Mouse (Mus musculus) lung, postnatal 25 days (tissue): Measurements from ENCODE around the gene Myof.

Experiments used
- DNase-seq: peaks from one replicate; pipeline ENCODE4 v3.0.0; 2022; ENCODE audit warnings: low spot score

The Myof gene

DNA sequence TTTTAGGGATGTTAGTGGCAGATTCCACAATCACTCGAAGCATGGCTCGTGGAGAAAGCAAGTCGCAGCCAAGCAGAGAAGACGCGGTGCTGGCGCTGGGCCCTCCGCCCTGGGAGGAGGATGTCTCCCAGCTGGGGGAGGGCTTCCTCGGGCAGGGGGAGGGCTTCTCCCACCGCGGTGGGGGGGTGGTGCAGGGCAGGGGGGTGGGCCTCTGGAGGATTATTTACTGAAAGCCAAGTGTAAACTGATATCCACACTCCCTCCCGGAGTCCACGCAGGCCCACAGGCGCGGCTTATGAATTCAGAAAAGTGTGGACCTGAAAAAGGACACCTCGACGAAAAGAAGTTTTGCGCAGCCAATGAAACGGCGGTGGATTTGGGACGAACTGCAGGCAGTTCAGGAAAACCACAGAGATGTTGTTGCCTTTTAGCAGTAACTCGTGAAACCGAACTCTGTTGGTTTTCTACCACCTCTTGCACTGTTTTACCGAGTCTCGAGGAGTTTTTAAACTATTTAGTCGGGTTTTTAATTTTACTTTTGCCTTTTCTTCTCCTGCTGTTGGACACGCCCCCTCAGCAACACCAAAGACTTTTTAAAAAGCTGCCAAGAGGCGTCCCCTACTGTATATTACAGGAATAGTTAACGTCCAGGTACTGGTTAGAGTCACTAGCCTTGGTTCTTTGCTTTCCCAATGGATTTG is at the start of gene Myof:
TSS of gene Myof (minus strand) at position 297 of the 701 bp plus-strand sequence.
- DNase-seq, result peak; percentile 76

DNA sequence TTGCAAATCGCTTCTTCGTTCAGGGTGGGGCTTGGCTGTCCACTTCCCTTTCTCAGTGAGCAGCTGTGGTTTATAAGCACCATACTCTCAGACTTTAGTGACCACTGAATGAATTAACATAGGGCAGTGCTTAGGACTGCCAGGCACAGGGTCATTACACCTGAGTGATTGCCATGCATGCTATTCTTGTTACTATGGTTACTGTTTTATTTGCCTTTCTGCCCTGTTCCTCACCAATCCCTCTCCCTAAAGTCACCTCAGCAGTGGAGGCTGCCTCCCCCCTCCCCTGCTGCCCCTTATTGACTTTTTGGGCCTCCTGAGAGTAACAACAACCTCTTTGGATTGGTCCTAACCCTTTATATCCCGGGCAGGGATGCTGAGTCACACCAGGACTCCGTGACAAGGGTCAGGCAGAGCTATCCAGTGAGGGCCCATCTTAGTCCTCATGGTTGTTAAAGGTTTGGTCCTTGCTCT is 48.2 kb upstream of the Myof start:
- peak; percentile 29 for DNase-seq

DNA sequence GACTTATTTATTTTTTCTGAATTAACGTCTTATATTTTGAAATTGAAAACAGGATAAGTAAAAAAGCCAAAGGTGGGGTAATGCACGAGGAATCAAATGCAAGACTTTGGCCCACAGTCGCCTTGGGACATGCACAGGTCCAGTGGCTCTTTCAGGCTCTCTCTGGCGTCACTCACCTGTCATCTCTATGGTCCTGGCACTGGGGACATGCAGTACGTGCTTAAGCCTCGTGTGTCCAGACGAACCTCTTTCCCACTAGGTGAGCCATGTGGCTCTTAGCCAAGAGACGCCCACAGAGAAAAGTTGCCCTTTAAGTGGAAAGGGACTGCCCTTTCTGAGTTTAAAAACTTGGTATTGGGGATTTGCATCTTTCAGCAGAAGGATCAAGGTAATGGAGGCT is 46.0 kb upstream of the Myof start:
- no peak for DNase-seq

DNA sequence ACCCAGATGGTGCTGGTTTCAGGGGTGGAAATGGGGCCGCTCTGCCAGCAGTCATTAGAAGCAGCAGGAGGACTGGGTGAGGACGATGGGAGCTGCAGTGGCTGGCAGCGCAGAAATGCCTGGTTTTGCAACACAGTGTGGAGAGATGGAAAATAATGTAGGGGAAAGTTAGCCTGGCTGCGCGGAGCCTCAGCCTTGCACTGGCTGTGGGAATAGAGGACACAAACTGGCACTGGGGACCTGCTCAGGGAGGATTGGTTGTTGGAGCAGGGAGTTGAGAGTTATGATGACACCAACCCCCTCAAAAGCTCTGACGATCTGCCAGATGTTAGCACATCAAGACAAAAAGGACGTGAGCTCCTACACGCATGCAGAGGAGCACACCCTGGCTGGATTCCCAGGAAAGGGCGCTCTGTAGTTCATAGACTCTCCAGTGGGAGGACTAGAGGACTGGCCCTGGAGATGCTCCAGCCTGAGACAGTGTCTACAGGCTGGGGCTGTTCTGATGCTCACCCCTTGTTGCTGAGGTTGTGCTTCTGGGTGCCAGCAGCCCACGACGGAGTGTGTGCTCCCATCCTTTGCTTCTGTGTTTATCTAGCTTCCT is 43.7 kb upstream of the Myof start:
- peak; percentile 33 for DNase-seq

DNA sequence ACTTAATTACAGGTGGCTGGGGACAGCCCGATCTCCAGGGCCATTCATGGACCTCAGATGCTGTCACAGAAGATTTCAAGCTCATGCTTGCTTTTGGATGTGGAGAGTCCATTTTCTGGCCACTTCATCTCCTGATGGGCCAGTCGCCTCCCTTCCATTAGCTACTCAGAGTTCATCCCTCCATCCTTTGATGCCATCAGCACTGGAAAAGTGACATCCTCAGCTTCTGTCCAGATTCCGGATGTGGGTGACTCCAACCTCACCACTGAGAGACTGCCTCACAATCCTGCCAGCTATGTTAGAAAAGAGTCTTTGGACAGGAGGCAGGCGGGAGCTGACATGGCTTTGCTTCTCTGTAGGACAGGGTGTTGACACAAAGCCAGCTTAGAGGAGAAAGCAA is 42.5 kb upstream of the Myof start:
- no peak for DNase-seq

DNA sequence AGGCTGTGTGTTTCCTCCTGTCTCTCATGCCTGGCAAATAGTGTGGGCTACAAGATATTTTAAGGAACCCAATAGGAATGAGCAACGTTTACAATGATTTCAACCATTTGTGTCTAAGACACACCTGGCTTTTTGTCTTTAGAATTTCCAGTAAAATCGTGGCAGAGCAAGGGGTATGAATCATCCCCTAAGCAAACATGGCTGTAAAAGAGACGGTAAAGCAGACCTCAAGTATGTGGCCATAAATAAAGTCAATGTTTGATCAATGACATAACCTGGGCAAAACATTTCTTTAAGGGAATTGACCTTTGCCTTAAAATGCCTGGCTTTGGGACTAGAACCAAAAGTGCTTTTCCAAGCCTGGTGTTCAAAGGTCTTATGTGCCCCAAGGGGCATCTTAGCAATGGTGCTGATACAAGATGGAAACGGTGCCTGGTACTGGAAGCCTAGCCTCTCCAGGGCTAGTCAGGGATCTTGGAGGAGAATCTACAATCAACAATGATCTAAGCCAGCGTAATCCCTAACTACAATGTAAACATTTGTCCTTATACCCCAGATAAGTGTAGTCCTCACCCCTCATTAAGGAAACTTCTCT is 39.7 kb upstream of the Myof start:
- DNase-seq, result no peak

DNA sequence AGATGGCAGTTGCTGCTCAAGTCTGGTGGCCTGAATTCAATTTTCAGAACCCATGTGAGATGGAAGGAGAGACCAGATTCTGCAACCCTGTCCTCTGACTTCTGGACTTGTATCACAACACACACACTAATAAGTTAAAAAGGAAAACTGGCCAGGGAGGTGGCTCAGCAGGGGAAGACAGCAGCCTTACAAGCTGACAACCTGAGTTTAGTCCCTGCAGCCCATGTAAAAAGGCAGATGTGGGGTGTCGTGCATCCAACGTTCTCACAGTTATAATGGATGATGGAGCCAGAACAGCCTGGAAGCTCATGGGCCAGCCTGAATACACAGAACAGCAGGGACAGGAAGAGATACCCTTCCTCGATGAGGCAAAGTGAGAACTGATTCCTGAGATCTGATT is 38.0 kb upstream of the Myof start:
- no peak for DNase-seq

DNA sequence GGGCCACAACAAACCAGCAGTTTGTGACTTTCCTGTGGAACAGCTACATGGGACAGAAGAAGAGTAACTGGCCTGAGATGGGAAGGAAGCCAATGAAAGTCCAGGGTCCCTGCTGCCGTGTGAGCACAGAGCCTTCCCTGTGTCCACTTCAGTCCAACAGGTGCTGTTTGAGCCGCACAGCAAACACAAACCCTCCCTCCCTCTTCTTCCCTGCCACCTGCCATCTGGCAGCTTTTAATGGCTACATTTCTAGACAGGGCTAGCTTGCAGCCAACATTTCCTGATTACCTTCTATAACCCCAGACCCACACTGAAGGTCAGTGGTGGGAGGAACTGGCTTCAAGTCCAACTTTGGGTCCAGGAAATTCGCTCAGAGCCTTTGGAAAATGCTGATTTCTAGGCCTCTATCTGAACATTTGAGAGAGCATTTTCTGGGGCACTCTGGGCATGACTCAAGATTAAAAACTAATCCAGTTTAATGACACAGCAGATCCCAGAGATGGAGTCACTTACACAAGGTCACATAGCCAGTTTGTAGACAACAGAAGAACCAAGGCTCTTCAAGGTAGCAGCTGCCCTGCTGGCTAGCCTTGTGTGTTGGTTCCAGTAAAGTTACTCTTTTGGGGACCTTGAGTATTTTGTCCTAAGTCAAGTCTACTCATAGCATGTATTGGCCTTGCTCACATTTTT is 34.6 kb upstream of the Myof start:
- DNase-seq, result no peak

DNA sequence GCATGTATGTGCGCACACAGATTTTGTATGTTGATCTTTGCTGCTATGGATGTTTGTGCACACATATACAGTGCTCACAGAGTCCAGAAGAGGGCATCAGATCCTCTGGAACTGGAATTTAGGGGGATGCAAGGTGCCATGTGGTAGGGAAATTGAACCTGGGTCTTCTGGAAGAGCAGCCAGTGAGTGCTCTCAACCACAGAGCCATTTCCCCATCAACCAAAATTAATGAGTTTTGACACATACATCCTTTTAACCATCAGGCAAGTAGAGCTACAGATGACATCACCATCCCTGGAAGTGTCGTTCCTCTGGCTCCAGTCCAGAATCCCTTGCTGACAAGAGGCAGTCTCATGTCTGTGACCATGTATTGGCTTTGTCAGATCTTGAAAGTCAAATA is 32.9 kb upstream of the Myof start:
- no peak for DNase-seq

DNA sequence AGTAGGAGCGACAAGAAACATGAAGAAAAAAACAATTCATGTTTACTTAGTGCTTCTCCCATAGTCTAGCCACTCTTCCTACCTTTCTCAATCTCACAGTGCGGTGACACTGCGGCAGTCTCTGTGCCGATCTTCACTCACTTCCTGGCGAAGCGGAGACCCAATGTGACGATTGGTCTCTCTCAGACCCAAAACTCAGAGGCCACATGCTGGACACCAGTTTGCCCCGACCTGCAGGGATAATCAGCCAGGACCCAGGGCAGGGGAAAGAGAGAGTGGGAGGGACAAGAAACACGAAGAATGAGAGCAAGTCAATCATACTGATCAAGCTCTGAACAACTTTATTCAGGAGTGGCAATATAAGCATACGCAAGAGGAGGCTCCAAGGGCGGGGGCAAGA is 31.7 kb upstream of the Myof start:
- no peak for DNase-seq

DNA sequence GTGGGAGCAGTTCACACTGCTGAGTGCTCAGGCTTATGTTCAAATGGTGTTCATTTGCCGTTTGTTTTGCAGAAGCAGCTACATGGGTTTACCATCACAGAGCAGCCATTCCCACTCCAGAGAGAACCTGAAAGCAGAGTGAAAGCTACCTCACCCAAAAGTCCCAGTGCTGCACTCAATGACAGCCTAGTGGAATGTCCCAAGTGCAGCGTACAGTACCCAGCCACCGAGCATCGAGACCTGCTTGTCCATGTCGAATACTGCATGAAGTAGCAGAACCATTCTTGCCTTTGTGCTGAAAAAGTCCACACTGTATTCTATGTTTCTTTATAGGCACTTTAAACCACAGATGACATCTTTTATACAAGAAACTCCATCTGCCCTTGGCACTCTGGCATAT is 29.8 kb upstream of the Myof start:
- no peak for DNase-seq

DNA sequence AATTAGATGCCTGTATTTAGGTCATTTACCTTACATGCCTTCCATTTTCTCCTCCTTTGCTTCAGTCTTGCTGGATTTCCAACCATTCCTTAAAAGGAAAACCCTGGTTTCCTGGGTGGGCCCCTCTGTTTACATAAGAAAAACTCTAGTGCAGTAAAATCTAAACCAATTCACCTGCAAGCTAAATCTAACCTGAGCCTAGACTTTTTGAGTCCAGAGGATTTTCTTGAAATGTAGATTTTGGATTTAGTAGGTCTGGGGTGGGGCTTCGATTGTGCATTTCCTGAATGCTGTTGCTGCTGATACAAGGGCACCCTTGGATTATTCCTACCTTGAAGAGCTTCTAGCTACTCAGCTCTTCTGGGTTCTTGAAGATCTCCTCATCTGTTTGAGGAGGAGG is 20.7 kb upstream of the Myof start:
- DNase-seq, result no peak

DNA sequence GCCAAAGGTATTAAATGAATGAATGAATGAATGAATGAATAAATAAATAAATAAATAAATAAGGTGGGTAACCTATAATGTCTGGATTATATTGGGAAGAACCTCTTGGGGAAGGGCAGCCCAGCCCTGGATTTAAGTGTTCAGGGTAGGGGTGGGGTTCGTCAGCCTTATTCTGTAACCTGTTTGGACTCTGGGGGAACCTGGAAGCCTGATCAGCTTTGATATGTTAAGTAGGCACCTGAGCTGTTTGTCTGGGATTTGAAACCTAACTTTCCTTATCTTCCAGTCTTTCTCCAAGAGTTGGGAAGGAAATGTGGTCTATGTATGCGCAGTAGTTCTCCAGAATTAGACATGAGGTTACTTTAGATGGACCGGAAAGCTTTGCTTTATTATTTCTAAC is 19.8 kb upstream of the Myof start:
- no peak for DNase-seq

DNA sequence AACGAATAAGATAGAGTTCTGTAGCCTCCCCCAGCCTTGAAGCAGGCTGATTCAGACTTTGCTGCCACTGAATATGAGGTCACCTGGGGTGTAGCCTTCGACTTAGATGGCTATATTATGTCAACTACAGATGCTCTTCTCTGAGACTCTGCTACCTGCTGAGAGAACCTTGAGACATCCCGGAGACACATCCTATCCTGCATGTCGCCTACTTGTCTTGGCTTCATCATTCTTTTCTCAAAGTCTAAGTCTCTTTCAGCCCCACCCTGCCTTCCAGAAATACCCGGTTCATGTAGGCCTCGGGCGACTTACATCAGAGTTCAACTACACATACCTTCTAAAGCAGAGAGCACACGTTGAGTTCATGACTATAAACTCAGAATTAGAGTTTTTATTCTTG is 13.6 kb upstream of the Myof start:
- DNase-seq, result no peak

DNA sequence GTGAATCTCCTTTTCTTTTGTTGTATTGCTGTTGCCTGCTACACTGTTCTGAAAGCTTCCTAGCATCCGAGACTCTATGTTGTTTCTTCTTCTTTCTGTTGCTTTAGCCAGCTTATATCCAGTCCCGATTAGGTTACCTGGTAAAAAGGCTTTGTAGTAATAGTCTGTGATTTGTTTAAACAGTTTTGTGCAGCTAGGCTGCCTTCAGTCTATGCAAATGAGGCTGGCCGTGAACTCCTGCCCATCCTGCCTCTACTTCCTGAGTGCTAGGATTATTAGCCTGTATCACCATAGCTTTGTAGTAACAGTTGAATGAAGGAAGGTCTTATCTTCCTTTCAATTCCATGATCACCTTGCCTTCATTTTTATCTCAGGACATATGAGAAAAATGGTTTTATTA is 12.9 kb upstream of the Myof start:
- no peak for DNase-seq

DNA sequence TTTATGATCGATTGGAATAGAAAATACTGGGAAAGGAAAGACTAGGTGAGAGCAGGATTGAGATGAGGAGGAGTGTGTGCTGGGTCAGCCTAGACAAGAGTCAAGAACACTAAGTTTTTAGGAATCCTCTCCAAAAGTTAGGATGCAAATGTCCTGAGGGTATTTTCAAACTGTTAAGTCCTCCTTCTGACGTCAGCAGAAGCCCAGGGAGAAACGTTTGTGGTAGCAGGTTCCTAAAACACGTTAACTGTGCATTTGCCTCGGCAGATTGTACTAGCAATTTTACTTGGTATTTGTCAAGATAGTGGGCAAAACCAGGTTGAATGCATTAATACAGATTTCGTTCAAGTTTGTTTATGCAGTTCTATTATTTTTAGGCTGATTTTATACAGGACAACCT is 12.4 kb upstream of the Myof start:
- no peak for DNase-seq

DNA sequence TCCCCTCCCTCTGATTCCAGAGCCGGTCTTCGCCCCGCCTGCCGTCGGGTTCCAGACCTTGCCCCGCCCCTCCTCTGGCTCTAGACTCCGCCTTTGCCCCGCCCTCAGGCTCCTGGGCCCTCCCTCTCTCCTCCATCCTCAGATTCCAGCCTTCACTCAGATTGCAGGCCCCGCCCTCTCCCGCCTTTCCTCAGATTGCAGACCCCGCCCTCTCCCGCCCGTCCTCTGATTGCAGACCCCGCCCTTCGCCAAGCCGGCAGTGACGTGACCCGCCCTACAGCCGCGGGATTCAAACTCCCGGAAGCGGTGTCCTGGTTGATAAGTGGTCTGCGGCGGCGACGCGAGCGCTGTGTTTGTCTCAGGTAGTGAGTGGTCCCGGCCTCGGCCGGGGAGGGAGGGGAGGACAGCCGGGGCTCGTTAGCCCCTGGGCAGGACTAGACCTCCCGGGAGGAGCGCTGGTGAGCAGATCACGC is 11.4 kb upstream of the Myof start, which contains the start of gene Cep55:
TSS of gene Cep55 (plus strand) at position 292 of the 473 bp plus-strand sequence.
- DNase-seq, result peak; percentile 97

DNA sequence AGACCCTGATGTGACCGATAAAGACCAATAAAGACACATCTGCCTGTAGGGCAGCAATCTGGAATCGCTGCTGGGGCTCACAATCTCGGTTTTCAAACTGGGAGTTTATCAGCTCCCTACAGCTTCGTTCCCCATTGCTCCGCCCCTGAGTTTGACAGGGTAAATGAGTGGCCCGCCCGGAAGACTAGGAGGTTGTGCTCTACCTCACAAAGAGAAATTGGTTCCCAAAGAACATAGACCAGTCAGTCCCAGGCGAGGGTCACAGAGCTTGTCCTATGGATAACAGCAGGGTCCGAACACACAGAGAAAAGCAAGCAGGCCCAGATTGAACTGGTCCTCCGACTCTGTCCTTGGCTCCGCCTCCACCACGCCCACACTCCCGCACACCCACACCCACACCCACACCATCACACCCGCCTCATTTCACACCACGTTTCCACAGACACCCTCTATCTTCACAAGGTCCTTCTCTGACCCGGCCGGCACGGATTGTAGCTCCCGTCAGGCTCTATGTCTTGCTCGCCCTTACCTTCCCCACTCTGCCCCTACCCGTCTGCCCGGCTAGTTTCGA is 10.9 kb upstream of the Myof start:
- DNase-seq, result peak; percentile 77

DNA sequence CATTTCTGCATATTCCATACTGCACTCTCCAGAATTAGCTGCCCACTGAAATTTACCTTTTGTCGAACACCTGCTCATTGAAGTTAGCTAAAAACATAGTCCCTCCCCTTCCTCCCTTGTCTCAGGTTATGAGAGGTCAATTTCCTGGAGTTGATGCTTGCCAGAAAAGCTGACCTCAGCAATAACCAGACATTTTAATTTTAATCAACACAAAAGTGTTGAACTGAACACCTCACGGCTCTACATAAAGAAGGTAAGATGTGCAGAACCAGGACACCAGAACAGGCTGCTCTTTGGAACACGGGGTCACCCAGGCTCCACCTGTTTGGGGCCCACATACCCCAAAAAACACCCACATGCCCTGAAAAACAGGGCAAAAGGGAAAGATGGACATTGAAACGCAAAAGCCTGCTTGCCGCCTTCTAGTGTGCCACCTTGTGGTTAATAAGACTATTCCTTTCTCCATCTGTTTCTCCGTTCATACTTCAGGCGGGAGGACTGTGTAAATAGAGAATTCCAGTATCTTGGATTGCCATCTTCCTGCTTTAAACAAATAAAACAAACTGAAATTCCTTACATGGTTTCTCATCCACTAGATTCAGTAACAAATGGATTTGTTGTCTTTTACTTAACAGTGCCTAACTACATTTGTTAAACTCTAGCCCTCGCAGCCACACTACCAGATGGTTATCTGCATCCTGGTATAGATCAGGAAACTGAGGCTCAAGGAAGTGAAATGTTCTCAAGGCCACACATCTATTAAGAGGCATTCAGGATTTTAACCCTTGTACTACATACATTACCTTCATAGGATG is 10.1 kb upstream of the Myof start:
- DNase-seq, result no peak

DNA sequence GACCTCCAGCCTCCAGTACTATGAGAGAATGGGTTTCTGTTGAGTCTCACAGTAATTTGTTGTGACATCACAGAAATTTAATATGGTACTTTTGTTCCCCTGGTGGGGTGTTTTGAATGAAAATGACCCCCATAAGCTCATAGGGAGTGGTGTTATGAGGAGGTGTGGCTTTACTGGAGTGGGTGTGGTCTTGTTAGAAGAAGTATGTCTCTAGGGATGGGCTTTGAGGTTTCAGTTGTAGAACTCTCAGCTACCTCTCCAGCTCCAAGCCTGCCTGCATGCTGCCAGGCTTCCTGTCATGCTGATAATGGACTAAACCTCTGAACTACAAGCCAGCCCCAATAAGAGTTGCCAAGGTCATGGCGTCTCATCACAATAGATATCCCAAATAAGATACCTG is 6.3 kb upstream of the Myof start:
- no peak for DNase-seq

DNA sequence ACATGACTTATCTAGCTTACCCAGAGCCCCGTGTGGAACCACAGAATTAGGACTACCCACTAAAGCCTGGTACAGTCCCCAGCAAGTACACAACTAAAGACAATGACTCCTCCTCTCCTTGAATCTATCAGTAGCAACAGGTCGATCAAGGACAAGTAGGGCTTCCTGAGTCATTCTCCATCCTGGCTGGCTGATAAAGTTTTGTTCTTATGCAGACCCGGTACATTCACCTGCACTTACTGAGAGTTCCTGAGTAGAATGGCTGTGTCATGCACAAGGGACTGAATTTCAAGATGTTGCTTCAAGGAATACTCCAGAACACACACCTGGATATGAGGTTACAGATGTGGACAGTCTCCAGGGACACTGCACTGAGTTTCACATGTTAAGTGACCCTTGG is 1.8 kb upstream of the Myof start:
- no peak for DNase-seq
